Mouse (Mus musculus) small intestine, adult 2 months (tissue): Measurements from ENCODE around the gene Myt1l. TPM values are rescaled to one million over a fixed set of nuclear protein-coding genes. Genes with fewer than 3 reads are reported as not detected.

ENCODE experiments used
- H3K27ac ChIP-seq: fragments of 200-500 bp; 2 replicates; pipeline ENCODE4 v1.5.1; 2012; ENCODE audit warnings: low read depth, low read length, control low read depth, inconsistent platforms; ENCODE audit not compliant: insufficient read depth
- H3K27me3 ChIP-seq: fragments of 200-500 bp; 2 replicates; pipeline ENCODE4 v1.6.1; 2012; ENCODE audit warnings: mild to moderate bottlenecking, moderate library complexity, low read length, inconsistent platforms; ENCODE audit not compliant: control insufficient read depth, insufficient read depth
- H3K36me3 ChIP-seq: fragments of 200-500 bp; 2 replicates; pipeline ENCODE4 v1.6.1; 2012; ENCODE audit warnings: mild to moderate bottlenecking, low read length, control low read depth, inconsistent platforms; ENCODE audit not compliant: control insufficient read depth, insufficient read depth
- H3K4me1 ChIP-seq: fragments of 200-500 bp; 2 replicates; pipeline ENCODE4 v1.6.1; 2012; ENCODE audit warnings: low read length, inconsistent platforms, mixed read lengths; ENCODE audit not compliant: control insufficient read depth, insufficient read depth, insufficient read length
- H3K4me3 ChIP-seq: fragments of 200-500 bp; 2 replicates; pipeline ENCODE4 v1.5.1; 2012; ENCODE audit warnings: low read depth, mild to moderate bottlenecking, control low read depth, inconsistent platforms, low read length, moderate library complexity
- CTCF ChIP-seq: fragments of 200-500 bp; IDR thresholded peaks from 2 replicates; pipeline ENCODE4 v1.5.1; 2012; ENCODE audit warnings: low read depth, mild to moderate bottlenecking, control low read depth, inconsistent platforms, low read length, moderate library complexity, mixed read lengths; ENCODE audit not compliant: insufficient replicate concordance, insufficient read length; ENCODE audit errors: extremely low read depth
- POLR2A ChIP-seq: fragments of 200-500 bp; IDR thresholded peaks from 2 replicates; pipeline ENCODE4 v1.6.1; 2012; ENCODE audit warnings: low read depth, mild to moderate bottlenecking, control low read depth, inconsistent platforms, low read length, moderate library complexity
- WGBS: fragments of 180-500 bp; shearing (Covaris S2); methylation state at CpG from one replicate; pipeline ENCODE4 v1.1.7; 2018; 5-methylcytosine and 5-hydroxymethylcytosine counted together
- polyA plus RNA-seq: library from polyadenylated mRNA; depleted of rRNA; stranded (reverse); fragments of >200 nt; gene quantifications from 2 replicates; pipeline ENCODE4 v1.2.3, GENCODE M21; 2012

Gene Myt1l
- polyA plus RNA-seq, 1 experiment: 0.38 TPM

DNA sequence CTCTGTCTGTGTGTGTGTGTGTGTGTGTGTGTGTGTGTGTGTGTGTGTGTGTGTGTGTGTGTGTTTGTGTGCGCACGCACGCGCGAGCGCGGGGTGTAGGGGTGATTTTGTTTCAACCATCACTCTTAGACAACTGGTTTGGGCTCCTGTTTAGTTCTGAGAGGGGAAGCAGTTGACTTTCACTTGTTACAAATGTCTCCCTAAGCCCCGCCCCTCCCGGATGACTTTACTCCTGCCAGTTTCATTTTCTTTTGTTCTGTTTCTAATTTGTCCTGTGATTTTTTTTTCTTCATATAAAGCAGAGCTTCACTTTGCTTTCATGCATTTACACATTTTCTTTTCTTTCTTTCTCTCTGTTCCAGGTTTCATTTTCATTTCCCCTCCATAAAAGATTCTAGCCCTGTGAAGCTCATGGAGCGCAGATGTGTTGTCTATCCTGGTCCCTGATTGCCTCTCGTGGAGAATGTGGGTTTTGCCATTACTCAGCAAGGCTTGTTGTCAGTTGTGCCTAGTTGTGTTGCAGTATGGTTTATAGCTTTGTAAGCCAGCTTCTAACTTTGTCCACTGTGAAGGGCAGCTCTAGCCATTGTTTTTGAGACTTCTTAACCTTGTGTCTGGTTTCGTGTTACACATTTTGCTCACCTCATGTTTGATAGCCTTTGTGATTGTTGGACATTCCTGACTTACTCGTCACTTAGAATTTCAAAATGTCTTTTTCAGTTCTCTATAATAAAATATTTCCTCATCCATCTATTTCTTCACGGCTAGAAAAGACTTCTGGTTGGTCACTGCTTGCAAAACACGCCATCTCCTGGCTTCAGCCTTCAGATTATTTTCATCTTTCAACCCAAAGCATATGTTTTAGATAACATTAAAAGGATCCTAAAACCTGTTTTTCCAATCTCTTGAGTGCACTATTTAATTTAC is 184.9 kb downstream of the Myt1l start:
- H3K27me3 ChIP-seq: no peaks in the 10 kb centered on the region
- no peak overlapping the region; the same call in 1 of the 2 replicates for H3K27ac ChIP-seq
- peak overlapping the region; percentile 7; the same call in 1 of the 2 replicates for H3K4me3 ChIP-seq
- TF ChIP-seq CTCF (no peak), POLR2A (no peak)
- 58% methylated on average over 15 of the region's 15 CpGs for WGBS
- no peaks in the 10 kb centered on the region for H3K36me3 ChIP-seq
- H3K4me1 ChIP-seq: no peaks in the 10 kb centered on the region

DNA sequence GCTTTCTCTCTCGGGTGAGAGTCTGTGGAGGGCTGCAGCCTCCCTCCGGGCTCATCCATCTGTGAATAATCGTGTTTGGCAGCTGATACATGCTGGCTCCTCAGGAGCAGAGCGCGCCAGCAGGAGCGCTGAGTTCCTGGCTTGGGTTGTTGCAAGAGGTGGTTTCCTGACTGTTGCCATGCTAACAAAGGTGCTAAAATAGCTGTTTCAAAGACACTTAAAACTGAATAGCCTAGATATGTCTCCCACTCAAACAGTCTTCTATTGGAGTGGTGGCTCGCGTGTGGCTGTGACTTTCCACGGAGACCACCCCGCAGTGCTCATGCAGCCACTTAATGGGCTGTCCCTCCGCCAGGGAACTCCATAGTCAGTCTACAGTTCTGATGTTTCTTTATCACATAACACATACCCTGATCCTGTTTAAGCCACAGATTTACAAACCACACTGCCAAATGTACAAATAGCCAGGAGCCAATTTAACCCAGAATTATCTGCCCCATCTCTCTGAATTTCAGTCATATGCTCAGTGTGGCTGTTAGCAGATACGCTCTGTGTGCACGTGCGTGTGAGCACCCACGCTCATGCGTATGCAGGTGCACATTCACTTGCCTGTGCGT is 195.6 kb downstream of the Myt1l start:
- Histone ChIP-seq H3K27me3 (no peaks in the 10 kb centered on the region), H3K27ac (no peak overlapping the region), H3K4me3 (no peak overlapping the region), H3K4me1 (no peaks in the 10 kb centered on the region), H3K36me3 (no peaks in the 10 kb centered on the region)
- WGBS: 88% methylated on average over 17 of the region's 17 CpGs
- TF ChIP-seq POLR2A (no peak), CTCF (no peak)

GRCm38 (mm10) chr12:29728294-29728693 is 200.1 kb downstream of the Myt1l start:
- no peaks in the 10 kb centered on the region for H3K27me3 ChIP-seq
- no peaks in the 10 kb centered on the region for H3K36me3 ChIP-seq
- H3K27ac ChIP-seq: no peak overlapping the region
- no peak overlapping the region for H3K4me3 ChIP-seq
- 81% methylated on average over 2 of the region's 2 CpGs for WGBS
- no peak for TF ChIP-seq POLR2A
- no peaks in the 10 kb centered on the region for H3K4me1 ChIP-seq

GRCm38 (mm10) chr12:29740346-29741025 is 212.3 kb downstream of the Myt1l start:
- H3K4me1 ChIP-seq: no peaks in the 10 kb centered on the region
- WGBS: 73% methylated on average over 8 of the region's 8 CpGs
- H3K27me3 ChIP-seq: no peaks in the 10 kb centered on the region
- no peak overlapping the region for H3K27ac ChIP-seq
- no peak overlapping the region for H3K4me3 ChIP-seq
- H3K36me3 ChIP-seq: no peaks in the 10 kb centered on the region
- TF ChIP-seq CTCF (no peak), POLR2A (no peak)

- Histone ChIP-seq H3K27ac (no peak overlapping the region), H3K36me3 (no peaks in the 10 kb centered on the region), H3K4me1 (no peaks in the 10 kb centered on the region), H3K4me3 (no peak overlapping the region), H3K27me3 (no peaks in the 10 kb centered on the region)
- WGBS: 74% methylated on average over 6 of the region's 6 CpGs
- TF ChIP-seq POLR2A: no peak
- TF ChIP-seq CTCF: no peak
Measured at GRCm38 (mm10) chr12:29741181-29741580, 213.0 kb downstream of the Myt1l start.

- no peak overlapping the region for H3K4me3 ChIP-seq
- no peaks in the 10 kb centered on the region for H3K4me1 ChIP-seq
- H3K27ac ChIP-seq: no peak overlapping the region
- no peaks in the 10 kb centered on the region for H3K27me3 ChIP-seq
- TF ChIP-seq POLR2A (no peak), CTCF (no peak)
- WGBS: 80% methylated on average over 4 of the region's 4 CpGs
- no peaks in the 10 kb centered on the region for H3K36me3 ChIP-seq
Measured at GRCm38 (mm10) chr12:29750604-29751128, 222.5 kb downstream of the Myt1l start.

- Histone ChIP-seq H3K27ac (no peak overlapping the region), H3K4me1 (no peaks in the 10 kb centered on the region), H3K4me3 (no peak overlapping the region), H3K36me3 (no peaks in the 10 kb centered on the region), H3K27me3 (no peaks in the 10 kb centered on the region)
- TF ChIP-seq CTCF (no peak), POLR2A (no peak)
- 78% methylated on average over 5 of the region's 5 CpGs for WGBS
Measured at GRCm38 (mm10) chr12:29755086-29755871, 227.1 kb downstream of the Myt1l start.
